Mouse (Mus musculus) hindlimb bud, embryonic 11.5 days (tissue): ENCODE measurements around the gene Ccdc92b.

Source experiments
- DNase-seq: peaks from one replicate; pipeline ENCODE4 v3.0.0-alpha.2; 2012; ENCODE audit warnings: low read depth, low spot score; ENCODE audit errors: extremely low spot score

Ccdc92b gene

GRCm38 (mm10) chr11:74649647-74650551 lies 30.5 kb downstream of the Ccdc92b start:
- no peak for DNase-seq

- DNase-seq: no peak
Measured at GRCm38 (mm10) chr11:74650576-74651100, 31.2 kb downstream of the Ccdc92b start.

- DNase-seq: no peak
Measured at GRCm38 (mm10) chr11:74652791-74653191, 33.4 kb downstream of the Ccdc92b start.

GRCm38 (mm10) chr11:74653385-74653784 lies 34.0 kb downstream of the Ccdc92b start:
- no peak for DNase-seq

- no peak for DNase-seq
Measured at GRCm38 (mm10) chr11:74655941-74656340, 36.5 kb downstream of the Ccdc92b start.

GRCm38 (mm10) chr11:74660336-74660735 lies 40.9 kb downstream of the Ccdc92b start:
- no peak for DNase-seq

GRCm38 (mm10) chr11:74661641-74662040 lies 42.2 kb downstream of the Ccdc92b start:
- no peak for DNase-seq

GRCm38 (mm10) chr11:74662221-74662620 lies 42.8 kb downstream of the Ccdc92b start:
- DNase-seq: no peak

- no peak for DNase-seq
Measured at GRCm38 (mm10) chr11:74664279-74664678, 44.9 kb downstream of the Ccdc92b start.

GRCm38 (mm10) chr11:74664906-74665305 lies 45.5 kb downstream of the Ccdc92b start:
- no peak for DNase-seq

- no peak for DNase-seq
Measured at GRCm38 (mm10) chr11:74665631-74666283, 46.4 kb downstream of the Ccdc92b start.

GRCm38 (mm10) chr11:74666284-74666652 lies 46.9 kb downstream of the Ccdc92b start:
- no peak for DNase-seq

- DNase-seq: no peak
Measured at GRCm38 (mm10) chr11:74666776-74667581, 47.6 kb downstream of the Ccdc92b start.

GRCm38 (mm10) chr11:74667582-74668010 lies 48.2 kb downstream of the Ccdc92b start:
- DNase-seq: no peak

GRCm38 (mm10) chr11:74668466-74668865 lies 49.1 kb downstream of the Ccdc92b start:
- DNase-seq: no peak

- DNase-seq: no peak
Measured at GRCm38 (mm10) chr11:74668971-74669370, 49.6 kb downstream of the Ccdc92b start.

GRCm38 (mm10) chr11:74670151-74670550 lies 50.7 kb downstream of the Ccdc92b start:
- DNase-seq: no peak

GRCm38 (mm10) chr11:74671013-74671412 lies 51.6 kb downstream of the Ccdc92b start:
- DNase-seq: no peak

- DNase-seq: no peak
Measured at GRCm38 (mm10) chr11:74671839-74672238, 52.4 kb downstream of the Ccdc92b start.

GRCm38 (mm10) chr11:74672901-74673513 lies 53.6 kb downstream of the Ccdc92b start:
- DNase-seq: no peak

- no peak for DNase-seq
Measured at GRCm38 (mm10) chr11:74673561-74673960, 54.2 kb downstream of the Ccdc92b start.
